Mouse (Mus musculus): ENCODE results near the gene Rgs16. TPM values are rescaled to one million over a fixed set of nuclear protein-coding genes. Genes with fewer than 3 reads are reported as not detected.
A peak's percentile ranks its signal among the peaks of the same experiment; 100 is the strongest.

Gene Rgs16
- polyA plus RNA-seq, 1 experiment from 2014 or later: 22.9 TPM

DNA sequence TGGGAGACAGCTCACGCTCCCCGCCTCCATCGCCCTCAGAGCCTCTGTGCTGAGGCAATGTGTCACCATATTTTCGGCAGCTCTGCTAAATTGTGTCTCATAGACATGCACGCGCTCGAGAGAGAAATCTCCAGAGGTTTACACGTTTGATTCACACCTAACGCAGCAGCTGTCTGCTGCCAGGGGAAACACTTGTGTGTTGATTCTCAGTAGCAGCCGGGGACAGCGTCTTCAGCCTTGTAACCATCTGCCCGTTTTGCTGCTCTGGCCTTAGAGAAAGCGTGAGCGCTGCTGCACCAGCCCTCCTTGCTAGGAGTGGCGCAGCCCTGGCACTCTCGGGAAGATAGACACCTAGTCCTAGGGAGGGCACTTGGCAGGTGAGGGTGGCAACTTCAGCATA is 13.5 kb upstream of the Rgs16 start:
- no peaks in the 10 kb centered on the region for H3K27me3 ChIP-seq
- no peak overlapping the region for H3K9ac ChIP-seq
- H3K27ac ChIP-seq (replicated peaks): no peak overlapping the region
- H3K36me3 ChIP-seq: no peaks in the 10 kb centered on the region
- peaks cover 15% of the 10 kb centered on the region; the same call in 1 of the 2 replicates for H3K4me1 ChIP-seq (replicated peaks)
- 70% methylated on average over 16 of the region's 16 CpGs for WGBS
- H3K4me3 ChIP-seq: no peak overlapping the region
- H3K9me3 ChIP-seq: no peaks in the 10 kb centered on the region
- H3K4me2 ChIP-seq: no peak overlapping the region
- ATAC-seq (ENCODE audit: low read depth): peak; percentile 13; the same call in 1 of the 2 replicates

- H3K4me1 ChIP-seq (replicated peaks): peaks cover 35% of the 10 kb centered on the region
- no peak for ATAC-seq (ENCODE audit: low read depth)
- no peak overlapping the region for H3K4me2 ChIP-seq
- no peak overlapping the region for H3K27ac ChIP-seq (replicated peaks)
- H3K36me3 ChIP-seq: no peaks in the 10 kb centered on the region
- no peaks in the 10 kb centered on the region for H3K9me3 ChIP-seq
- 80% methylated on average over 2 of the region's 2 CpGs for WGBS
- no peaks in the 10 kb centered on the region for H3K27me3 ChIP-seq
- no peak overlapping the region for H3K4me3 ChIP-seq
- H3K9ac ChIP-seq: no peak overlapping the region
These were observed 10.3 kb upstream of the Rgs16 start for GRCm38 (mm10) chr1:153729806-153730205.

DNA sequence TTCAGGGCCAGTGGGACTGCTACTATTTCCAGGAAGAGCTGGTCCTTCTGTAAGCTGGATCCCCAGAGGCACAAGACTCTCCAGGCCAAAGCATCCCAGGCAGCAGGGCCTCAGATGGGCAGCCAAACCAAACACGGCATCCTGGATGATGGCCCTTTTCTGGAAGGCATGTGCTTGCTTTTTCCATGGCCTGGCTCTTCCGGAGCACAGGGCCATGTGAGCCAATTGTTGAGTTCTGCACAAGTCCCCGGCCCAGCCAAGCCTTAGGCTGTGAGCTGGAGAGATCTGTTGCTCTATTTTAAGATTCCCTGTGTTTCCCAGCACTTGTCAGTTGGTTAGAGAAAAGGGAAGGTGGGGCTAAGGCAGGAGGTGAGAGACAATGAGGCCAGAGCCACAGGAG is 9.5 kb upstream of the Rgs16 start:
- Histone ChIP-seq H3K27me3 (0 out of 2 replicates have a peak, but pooled peaks cover 4% of the 10 kb centered on the region), H3K4me3 (no peak overlapping the region), H3K4me2 (no peak overlapping the region), H3K36me3 (no peaks in the 10 kb centered on the region), H3K9ac (no peak overlapping the region), H3K9me3 (no peaks in the 10 kb centered on the region), H3K4me1 (replicated peaks) (peaks cover 35% of the 10 kb centered on the region), H3K27ac (replicated peaks) (peak overlapping the region; percentile 62)
- no peak for ATAC-seq (ENCODE audit: low read depth)
- WGBS: 67% methylated on average over 3 of the region's 3 CpGs

DNA sequence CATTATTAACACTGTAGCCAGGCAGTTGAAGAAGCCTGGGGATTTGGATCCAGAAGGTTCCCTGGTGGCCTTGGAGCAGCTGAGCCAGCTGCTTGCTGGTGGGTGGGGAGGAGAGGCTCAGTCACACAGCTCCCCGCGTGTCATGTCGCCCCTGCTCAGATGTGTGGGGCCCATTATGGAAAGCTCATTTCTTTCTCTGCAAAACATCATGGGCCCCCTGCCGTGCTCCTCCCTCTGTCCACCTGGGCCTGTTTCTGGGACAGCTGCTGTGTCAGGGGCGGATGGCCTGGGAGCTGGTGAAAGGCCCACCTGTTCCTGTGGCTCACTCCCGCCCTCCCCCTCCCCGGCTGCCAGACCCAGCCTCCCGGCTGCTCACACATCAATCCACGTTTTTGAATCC is 7.0 kb upstream of the Rgs16 start:
- Histone ChIP-seq H3K27ac (replicated peaks) (peak overlapping the region; percentile 59), H3K27me3 (0 out of 2 replicates have a peak, but pooled peaks cover 7% of the 10 kb centered on the region), H3K36me3 (no peaks in the 10 kb centered on the region), H3K4me3 (no peak overlapping the region), H3K4me2 (no peak overlapping the region), H3K9me3 (no peaks in the 10 kb centered on the region), H3K9ac (0 out of 2 replicates have a peak overlapping the region, but pooled peaks have one; percentile 31), H3K4me1 (replicated peaks) (peaks cover 57% of the 10 kb centered on the region)
- 33% methylated on average over 9 of the region's 9 CpGs for WGBS
- ATAC-seq (ENCODE audit: low read depth): peak; percentile 38

DNA sequence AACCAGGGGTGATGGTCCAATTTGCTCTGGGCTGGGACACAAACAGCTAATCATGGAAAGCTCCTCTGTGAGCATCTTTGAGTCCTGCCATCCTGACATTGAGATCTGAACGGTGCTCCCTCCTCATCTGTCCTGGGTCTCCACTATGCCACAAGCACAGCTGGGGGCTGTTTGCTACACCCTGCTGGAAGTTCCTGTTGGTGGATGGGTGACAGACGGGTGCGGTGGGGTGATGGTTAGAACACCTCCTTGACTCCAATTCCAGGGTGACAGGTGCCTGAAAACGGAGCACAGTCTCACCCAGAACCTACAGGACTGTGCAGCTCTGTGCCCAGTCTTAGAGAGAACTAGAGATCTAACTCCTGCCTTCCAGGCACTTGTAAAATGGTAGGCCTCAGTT is 5.3 kb upstream of the Rgs16 start:
- peaks cover 62% of the 10 kb centered on the region for H3K4me1 ChIP-seq (replicated peaks)
- no peaks in the 10 kb centered on the region for H3K36me3 ChIP-seq
- ATAC-seq (ENCODE audit: low read depth): no peak
- 86% methylated on average over 4 of the region's 4 CpGs for WGBS
- H3K9me3 ChIP-seq: no peaks in the 10 kb centered on the region
- H3K4me2 ChIP-seq: no peak overlapping the region
- no peak overlapping the region for H3K27ac ChIP-seq (replicated peaks)
- no peak overlapping the region for H3K4me3 ChIP-seq
- H3K27me3 ChIP-seq: peaks cover 15% of the 10 kb centered on the region; the same call in 1 of the 2 replicates
- H3K9ac ChIP-seq: no peak overlapping the region

DNA sequence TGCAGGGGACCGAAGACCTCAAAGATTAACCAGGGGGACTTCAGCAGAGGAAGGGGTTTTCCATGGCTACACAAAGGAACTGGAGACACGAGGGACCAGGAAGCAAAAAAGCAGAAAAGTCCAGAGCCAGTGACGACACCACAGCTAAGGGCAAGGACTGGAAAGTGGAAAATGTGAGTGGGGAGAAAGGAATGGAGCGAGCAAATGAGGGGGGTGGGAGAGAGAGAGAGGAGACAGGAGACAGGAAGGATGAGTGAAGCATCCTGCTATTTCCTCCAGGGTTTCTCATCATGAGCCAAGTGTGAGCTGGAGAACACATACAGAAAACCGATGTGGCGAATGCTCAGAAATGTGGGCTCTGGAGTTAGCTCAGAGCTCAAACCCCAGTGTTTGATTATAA is 4.1 kb upstream of the Rgs16 start:
- Histone ChIP-seq H3K27ac (replicated peaks) (no peak overlapping the region), H3K4me3 (no peak overlapping the region), H3K4me2 (no peak overlapping the region), H3K36me3 (no peaks in the 10 kb centered on the region), H3K27me3 (peaks cover 20% of the 10 kb centered on the region), H3K4me1 (replicated peaks) (peaks cover 65% of the 10 kb centered on the region), H3K9ac (no peak overlapping the region), H3K9me3 (no peaks in the 10 kb centered on the region)
- 72% methylated on average over 6 of the region's 6 CpGs for WGBS
- ATAC-seq (ENCODE audit: low read depth): no peak

- no peak overlapping the region for H3K4me3 ChIP-seq
- H3K27ac ChIP-seq (replicated peaks): peak overlapping the region; percentile 62
- no peaks in the 10 kb centered on the region for H3K36me3 ChIP-seq
- H3K4me2 ChIP-seq: no peak overlapping the region
- WGBS: 18% methylated on average over 9 of the region's 9 CpGs
- H3K27me3 ChIP-seq: peaks cover 21% of the 10 kb centered on the region
- no peaks in the 10 kb centered on the region for H3K9me3 ChIP-seq
- peaks cover 65% of the 10 kb centered on the region for H3K4me1 ChIP-seq (replicated peaks)
- H3K9ac ChIP-seq: no peak overlapping the region
- ATAC-seq (ENCODE audit: low read depth): no peak
These were observed 2.8 kb upstream of the Rgs16 start for GRCm38 (mm10) chr1:153737101-153738085.

GRCm38 (mm10) chr1:153739437-153740015 is 623 bp upstream of the Rgs16 start:
- Histone ChIP-seq H3K36me3 (no peaks in the 10 kb centered on the region), H3K4me3 (peak overlapping the region; percentile 49), H3K9me3 (no peaks in the 10 kb centered on the region), H3K4me2 (peak overlapping the region; percentile 75), H3K27ac (replicated peaks) (no peak overlapping the region), H3K4me1 (replicated peaks) (peaks cover 71% of the 10 kb centered on the region), H3K27me3 (peaks cover 21% of the 10 kb centered on the region), H3K9ac (peak overlapping the region; percentile 75; the same call in 1 of the 2 replicates)
- WGBS: 24% methylated on average over 13 of the region's 13 CpGs
- 0 out of 2 replicates have a peak, but pooled peaks have one; percentile 16 for ATAC-seq (ENCODE audit: low read depth)

GRCm38 (mm10) chr1:153740775-153741400 is 739 bp downstream of the Rgs16 start:
- WGBS: 26% methylated on average over 12 of the region's 12 CpGs
- peak overlapping the region; percentile 49 for H3K4me3 ChIP-seq
- H3K4me2 ChIP-seq: peak overlapping the region; percentile 75
- no peaks in the 10 kb centered on the region for H3K9me3 ChIP-seq
- peaks cover 15% of the 10 kb centered on the region for H3K27me3 ChIP-seq
- no peak for ATAC-seq (ENCODE audit: low read depth)
- peak overlapping the region; percentile 75 for H3K9ac ChIP-seq
- no peaks in the 10 kb centered on the region for H3K36me3 ChIP-seq
- H3K4me1 ChIP-seq (replicated peaks): peaks cover 85% of the 10 kb centered on the region
- no peak overlapping the region for H3K27ac ChIP-seq (replicated peaks)

GRCm38 (mm10) chr1:153741551-153742316 is 1.6 kb downstream of the Rgs16 start:
- H3K4me3 ChIP-seq: peak overlapping the region; percentile 49
- peaks cover 14% of the 10 kb centered on the region for H3K27me3 ChIP-seq
- no peak overlapping the region for H3K27ac ChIP-seq (replicated peaks)
- H3K36me3 ChIP-seq: no peaks in the 10 kb centered on the region
- H3K4me1 ChIP-seq (replicated peaks): peaks cover 86% of the 10 kb centered on the region
- ATAC-seq (ENCODE audit: low read depth): no peak
- H3K9me3 ChIP-seq: no peaks in the 10 kb centered on the region
- peak overlapping the region; percentile 75 for H3K4me2 ChIP-seq
- H3K9ac ChIP-seq: peak overlapping the region; percentile 75
- WGBS: 54% methylated on average over 18 of the region's 18 CpGs

GRCm38 (mm10) chr1:153742374-153743155 is 2.4 kb downstream of the Rgs16 start:
- peak overlapping the region; percentile 49 for H3K4me3 ChIP-seq
- H3K27ac ChIP-seq (replicated peaks): no peak overlapping the region
- no peak for ATAC-seq (ENCODE audit: low read depth)
- peaks cover 84% of the 10 kb centered on the region for H3K4me1 ChIP-seq (replicated peaks)
- no peaks in the 10 kb centered on the region for H3K9me3 ChIP-seq
- peak overlapping the region; percentile 75 for H3K4me2 ChIP-seq
- 63% methylated on average over 11 of the region's 11 CpGs for WGBS
- H3K9ac ChIP-seq: peak overlapping the region; percentile 61
- no peaks in the 10 kb centered on the region for H3K36me3 ChIP-seq
- peaks cover 14% of the 10 kb centered on the region for H3K27me3 ChIP-seq

Measured in neural tube, embryonic 13.5 days (tissue).